Mouse (Mus musculus) cerebellum, adult 9-10 months (tissue): Measurements from ENCODE around the gene Tti1.

ENCODE experiments used
- DNase-seq: peaks from one replicate; pipeline ENCODE4 v3.0.0; 2022

Gene Tti1

GRCm38 (mm10) chr2:158037571-158037970, 9.3 kb upstream of the Tti1 start:
- no peak for DNase-seq

- no peak for DNase-seq
Observed at GRCm38 (mm10) chr2:158036953-158037352, 8.7 kb upstream of the Tti1 start.

DNA sequence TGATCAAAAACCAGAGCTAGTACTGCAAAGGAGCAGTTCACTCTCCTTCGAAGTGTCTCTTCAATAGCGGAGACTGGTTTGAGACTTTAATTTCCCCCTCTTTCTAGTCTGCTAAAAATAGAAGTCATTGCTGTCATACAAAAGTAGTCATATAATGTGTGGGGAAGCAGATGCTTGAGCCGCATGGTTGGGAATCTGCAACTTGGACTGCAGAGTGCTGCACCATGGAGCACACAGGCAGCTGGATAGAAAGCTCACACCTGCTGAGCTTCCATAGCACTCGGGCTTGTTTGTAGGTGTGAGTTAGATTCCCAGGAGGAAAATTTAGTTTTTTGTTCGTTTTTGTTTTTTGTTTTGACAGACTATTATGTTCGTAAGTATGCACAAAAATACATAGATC, 8.2 kb upstream of the Tti1 start:
- DNase-seq, result no peak

DNA sequence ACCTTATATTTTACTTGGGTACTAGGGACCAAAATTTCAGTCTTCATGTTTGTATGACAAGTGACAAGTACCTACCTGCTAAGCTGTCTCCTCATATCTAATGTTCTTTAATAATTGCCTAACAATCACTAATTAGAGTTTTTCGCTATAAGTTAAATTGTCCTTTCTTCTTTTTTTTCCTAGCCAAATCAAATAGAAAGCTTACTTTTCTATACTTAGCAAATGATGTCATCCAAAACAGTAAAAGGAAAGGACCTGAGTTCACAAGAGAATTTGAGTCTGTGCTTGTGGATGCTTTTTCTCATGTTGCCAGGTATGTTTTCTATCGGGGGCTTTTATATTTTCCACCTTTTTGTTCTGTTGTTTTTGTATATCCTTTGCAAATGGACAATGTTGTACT, 7.6 kb upstream of the Tti1 start:
- DNase-seq, result no peak

GRCm38 (mm10) chr2:158030007-158030406, 1.8 kb upstream of the Tti1 start:
- no peak for DNase-seq

GRCm38 (mm10) chr2:158027855-158028353, 329 bp downstream of the Tti1 start:
- DNase-seq, result no peak

DNA sequence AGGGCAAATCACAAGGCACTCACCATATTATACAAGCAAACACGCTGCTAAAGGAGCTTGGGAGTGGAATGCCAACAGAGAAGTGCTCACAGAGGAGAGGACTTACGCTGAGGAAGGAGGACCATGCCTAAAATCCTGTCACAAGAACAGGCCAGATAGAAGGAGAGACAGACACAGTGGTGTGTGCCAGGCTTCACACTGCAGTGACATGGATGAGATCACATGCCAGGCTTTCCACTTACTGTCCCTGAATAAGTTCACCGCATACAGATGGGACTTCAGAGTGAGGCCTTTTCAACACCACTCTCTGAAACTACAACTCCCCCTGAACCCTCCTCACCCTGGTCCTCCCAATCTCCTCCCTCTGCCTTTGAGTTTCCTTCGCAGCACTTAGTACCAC, 10.9 kb downstream of the Tti1 start:
- DNase-seq, result no peak

DNA sequence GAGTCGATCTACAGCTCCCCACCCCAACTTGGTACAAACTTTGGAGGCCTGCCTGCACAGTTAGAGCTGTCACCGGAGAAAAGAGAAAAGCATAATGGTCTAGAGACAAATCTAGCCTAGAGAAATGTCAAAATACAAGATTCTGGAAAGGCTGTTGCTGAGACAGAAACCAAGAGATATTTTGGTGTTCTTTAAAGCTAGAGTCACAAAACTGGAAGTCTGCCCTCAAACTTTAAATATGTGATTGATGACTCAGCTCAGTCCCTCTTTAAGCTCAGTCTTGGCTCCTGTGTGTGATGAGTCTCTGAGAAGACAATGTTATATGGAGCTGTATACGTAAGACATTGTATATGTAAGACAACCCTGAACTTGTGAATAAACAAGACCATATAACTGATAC, 15.6 kb downstream of the Tti1 start:
- no peak for DNase-seq

DNA sequence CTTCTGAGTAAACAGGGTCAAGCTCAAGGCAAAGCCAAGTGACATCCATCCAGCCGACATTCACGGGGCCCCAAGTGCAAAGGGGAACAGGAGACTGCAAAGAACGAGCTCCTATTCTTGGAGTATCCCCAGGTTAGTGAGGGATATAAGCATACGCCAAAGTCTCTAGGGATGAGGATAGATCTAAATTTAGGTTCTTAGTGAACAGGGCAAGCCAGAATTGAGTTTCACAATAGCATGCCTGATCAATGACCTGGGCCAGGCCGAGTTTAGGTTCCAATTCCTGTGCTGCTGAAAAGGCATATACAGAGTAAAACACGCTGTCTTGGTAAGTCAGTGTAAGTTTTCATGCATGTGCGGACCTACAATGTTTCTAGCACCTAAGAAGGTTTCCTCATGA, 18.9 kb downstream of the Tti1 start:
- no peak for DNase-seq

DNA sequence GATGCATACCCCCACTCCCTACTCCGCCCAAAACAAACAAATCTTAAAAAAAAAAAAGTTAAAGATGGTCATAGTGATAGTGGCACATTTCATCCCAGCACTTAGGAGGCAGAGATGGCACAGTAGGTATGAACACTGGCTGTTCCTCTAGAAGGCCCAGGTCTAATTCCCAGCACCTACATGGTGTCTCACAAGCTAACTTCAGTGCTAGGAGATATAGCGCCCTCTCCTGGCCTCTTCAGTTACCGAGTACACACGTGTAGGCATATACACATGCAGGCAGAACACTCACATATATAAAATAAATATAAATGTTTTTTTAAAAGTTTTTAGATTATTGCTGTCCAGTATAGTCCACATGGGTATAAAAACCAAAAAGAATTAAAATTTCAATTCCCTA, 22.6 kb downstream of the Tti1 start:
- no peak for DNase-seq

DNA sequence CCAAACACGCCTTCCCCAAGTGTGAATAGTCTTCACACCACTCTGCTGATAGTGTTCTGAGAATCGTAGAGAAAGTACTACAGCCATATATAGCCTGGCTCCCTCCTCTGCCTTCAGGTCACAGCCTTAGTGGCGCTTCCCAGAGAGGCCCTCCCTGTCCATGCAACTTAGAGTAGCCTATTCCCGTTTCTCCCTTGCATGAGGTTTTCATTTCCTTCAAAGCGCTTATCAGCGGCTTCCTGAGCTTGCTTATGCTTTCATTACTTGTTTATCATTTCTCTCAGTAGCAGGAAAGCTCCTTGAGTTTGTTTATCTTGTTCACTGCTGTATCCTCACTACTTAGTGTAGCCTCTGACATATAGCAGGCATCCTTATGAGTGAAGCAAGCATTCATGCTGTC, 23.6 kb downstream of the Tti1 start:
- no peak for DNase-seq

GRCm38 (mm10) chr2:157998817-157999216, 29.4 kb downstream of the Tti1 start:
- peak; percentile 79 for DNase-seq

DNA sequence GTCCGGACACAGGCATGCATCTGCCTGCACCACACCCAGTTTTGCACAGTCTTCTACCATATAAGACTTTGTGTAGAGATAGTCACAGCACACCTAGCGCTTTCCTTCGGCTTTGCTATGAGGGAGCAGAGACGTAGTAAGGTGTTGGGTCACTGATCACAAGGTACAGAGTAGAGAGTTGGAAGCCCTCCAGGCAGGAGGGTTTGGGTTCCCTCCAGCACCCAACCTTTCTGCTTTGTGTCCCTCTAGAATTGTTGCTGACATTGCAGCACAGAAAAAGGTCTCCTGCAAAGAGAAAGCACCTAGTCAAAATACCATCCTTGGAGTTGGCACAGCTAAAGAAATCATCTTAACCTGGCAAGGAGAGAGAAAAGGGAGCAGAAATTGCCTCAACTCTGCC, 35.7 kb downstream of the Tti1 start:
- peak; percentile 8 for DNase-seq

GRCm38 (mm10) chr2:157991026-157991425, 37.2 kb downstream of the Tti1 start:
- DNase-seq, result no peak

- no peak for DNase-seq
Observed at GRCm38 (mm10) chr2:157989946-157990345, 38.3 kb downstream of the Tti1 start.

DNA sequence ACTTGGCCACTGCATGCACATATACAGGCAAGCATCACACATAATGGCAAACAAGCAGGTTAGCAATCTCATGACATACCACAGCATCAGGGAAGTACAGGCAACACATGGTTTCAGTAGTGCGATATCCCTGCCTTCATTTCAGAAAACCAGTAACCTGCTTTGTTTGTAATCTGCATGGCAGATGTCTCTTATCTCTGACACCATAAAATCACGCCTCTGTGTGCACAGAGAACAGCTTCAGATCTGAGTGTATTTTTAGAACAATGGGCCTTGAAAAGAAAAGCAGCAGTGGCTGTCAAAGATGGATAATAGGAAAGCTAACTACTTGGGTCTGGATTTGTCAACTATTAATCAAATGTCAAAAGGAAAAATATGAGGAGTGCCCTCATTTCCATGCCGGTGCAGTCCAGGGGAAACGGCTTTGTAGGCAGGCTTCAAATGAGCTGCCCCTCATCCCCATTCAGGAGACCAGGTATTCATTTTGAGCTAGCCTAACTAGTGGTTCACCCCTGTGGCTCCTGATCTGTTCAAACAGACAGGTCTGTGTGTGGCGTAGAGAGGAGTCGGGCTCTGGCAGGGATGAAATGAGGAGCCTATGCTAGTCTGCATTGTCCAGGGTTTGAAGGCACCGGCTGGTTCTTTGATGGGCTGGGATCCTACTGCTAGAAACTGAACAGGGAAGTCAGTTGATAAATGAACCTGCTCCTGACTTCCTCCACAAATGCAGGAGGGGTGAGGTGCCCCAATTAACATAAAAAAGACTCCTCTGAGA, 39.6 kb downstream of the Tti1 start:
- DNase-seq, result no peak

DNA sequence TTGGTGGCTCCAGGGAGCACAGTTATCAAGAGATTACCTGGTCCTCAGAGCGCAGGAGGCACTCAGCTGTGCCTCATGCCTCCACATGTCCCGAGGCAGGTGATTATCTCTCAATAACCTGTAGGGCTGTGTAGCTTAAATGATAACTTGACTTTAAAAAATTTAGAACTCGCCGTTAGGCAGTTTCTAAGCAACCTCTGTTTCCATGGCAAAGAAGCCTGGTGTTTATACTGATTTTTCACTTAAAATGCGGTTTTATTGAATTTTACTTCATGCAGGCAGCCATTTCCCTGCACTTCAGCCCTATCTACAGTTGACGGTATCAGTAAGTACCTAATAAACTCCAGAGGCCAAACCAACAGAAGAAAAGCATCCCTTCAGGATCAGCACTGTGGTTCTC, 42.0 kb downstream of the Tti1 start:
- DNase-seq, result no peak

- peak; percentile 30 for DNase-seq
Observed at GRCm38 (mm10) chr2:157985611-157986010, 42.6 kb downstream of the Tti1 start.

- no peak for DNase-seq
Observed at GRCm38 (mm10) chr2:157983276-157983675, 45.0 kb downstream of the Tti1 start.

- DNase-seq, result no peak
Observed at GRCm38 (mm10) chr2:157982727-157983126, 45.5 kb downstream of the Tti1 start.

- DNase-seq, result no peak
Observed at GRCm38 (mm10) chr2:157979241-157979640, 49.0 kb downstream of the Tti1 start.

DNA sequence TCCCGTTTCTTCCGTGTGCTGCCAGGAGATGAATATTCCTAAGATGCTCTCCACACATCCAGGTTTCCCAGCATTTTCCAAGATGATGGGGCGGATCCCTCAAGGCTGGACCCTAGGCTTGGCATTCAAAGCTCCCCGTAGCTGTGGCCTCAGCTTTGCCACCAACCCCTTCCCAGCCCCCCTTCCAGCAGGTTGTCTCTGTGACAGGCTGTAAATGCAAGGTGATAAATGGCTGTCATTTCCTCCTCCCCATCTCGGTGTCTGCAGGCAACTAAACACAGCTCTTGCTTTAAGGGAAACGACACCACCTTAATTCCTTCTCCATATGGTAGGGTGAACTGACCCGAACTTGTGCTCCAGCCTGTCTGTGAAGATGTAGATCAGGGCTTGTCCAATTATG, 52.6 kb downstream of the Tti1 start:
- DNase-seq, result no peak

GRCm38 (mm10) chr2:157974604-157975501, 53.4 kb downstream of the Tti1 start:
- DNase-seq, result no peak

- no peak for DNase-seq
Observed at GRCm38 (mm10) chr2:157970669-157971068, 57.6 kb downstream of the Tti1 start.
